Comparison of ENCODE assay signal across 8 mouse cellular contexts in genomic region chr8:71951436-71952161, GRCm38 (mm10). TPM values are rescaled to one million over a fixed set of nuclear protein-coding genes. Genes with fewer than 3 reads are reported as not detected.
DNase-seq lines count a peak whose midpoint lies in the region; ATAC-seq and TF ChIP-seq lines count a peak whose summit lies in the region.

No protein-coding gene starts in this region.

- 30% methylated on average over 14 of the region's 14 CpGs for WGBS in embryonic facial prominence, embryonic 15.5 days
- 23% methylated on average over 12 of the region's 14 CpGs for WGBS in intestine, postnatal 0 days
- WGBS in midbrain, embryonic 13.5 days = 40% methylated on average over 14 of the region's 14 CpGs

- H3K27ac ChIP-seq in MEL (ENCODE audit: control insufficient read depth, low read depth, low read length) = peak overlapping the region; percentile 86
- H3K27ac ChIP-seq in embryonic facial prominence, embryonic 15.5 days (replicated peaks) = no peak overlapping the region
- H3K27ac ChIP-seq in intestine, postnatal 0 days (ENCODE audit: low read depth, low read length) = peak overlapping the region; percentile 50
- H3K27ac ChIP-seq in midbrain, embryonic 13.5 days = peak overlapping the region; percentile 53; the same call in 1 of the 2 replicates

- H3K4me1 ChIP-seq in MEL (ENCODE audit: control insufficient read depth in 1 of 2, insufficient read depth in 2 of 2, low read length in 2 of 2) = peaks cover 7 to 25% of the 10 kb centered on the region in 2 experiments; a peak in 3 of 4 replicates
- H3K4me1 ChIP-seq in embryonic facial prominence, embryonic 15.5 days = peaks cover 15% of the 10 kb centered on the region; the same call in 1 of the 2 replicates
- no peaks in the 10 kb centered on the region; the same call in 1 of the 2 replicates for H3K4me1 ChIP-seq in intestine, postnatal 0 days (replicated peaks; ENCODE audit: control insufficient read depth, insufficient read depth, low read length)
- peaks cover 16% of the 10 kb centered on the region for H3K4me1 ChIP-seq in midbrain, embryonic 13.5 days (replicated peaks)

- peaks cover 6 to 25% of the 10 kb centered on the region in 2 experiments; a peak in 3 of 4 replicates for H3K36me3 ChIP-seq in MEL (ENCODE audit: control insufficient read depth in 1 of 2, insufficient read depth in 2 of 2, low read length in 2 of 2)
- peaks cover 9% of the 10 kb centered on the region for H3K36me3 ChIP-seq in embryonic facial prominence, embryonic 15.5 days
- H3K36me3 ChIP-seq in intestine, postnatal 0 days (ENCODE audit: control insufficient read depth, insufficient read depth) = no peaks in the 10 kb centered on the region
- peaks cover 14% of the 10 kb centered on the region for H3K36me3 ChIP-seq in midbrain, embryonic 13.5 days

- no peaks in the 10 kb centered on the region for H3K9me3 ChIP-seq in MEL (replicated peaks; ENCODE audit: insufficient read depth, low read length)
- 0 out of 2 replicates have a peak, but pooled peaks cover 14% of the 10 kb centered on the region for H3K9me3 ChIP-seq in embryonic facial prominence, embryonic 15.5 days (replicated peaks)
- H3K9me3 ChIP-seq in intestine, postnatal 0 days (ENCODE audit: control insufficient read depth) = 0 out of 2 replicates have a peak, but pooled peaks cover 3% of the 10 kb centered on the region
- peaks cover 10% of the 10 kb centered on the region; the same call in 1 of the 2 replicates for H3K9me3 ChIP-seq in midbrain, embryonic 13.5 days

- H3K79me2 ChIP-seq in MEL (ENCODE audit: control insufficient read depth, insufficient read depth, low read length, poor library complexity) = peaks cover 39% of the 10 kb centered on the region

- no peak for TF ChIP-seq RAD21 in MEL (IDR thresholded peaks at IDR 0.05; ENCODE audit: low read depth, low read length)

- TF ChIP-seq EP300 in MEL (IDR thresholded peaks at IDR 0.05; ENCODE audit: low read depth in 1 of 2, low read length in 2 of 2) = no peak

- no peak for ATAC-seq in embryonic facial prominence, embryonic 15.5 days (ENCODE audit: insufficient number of reproducible peaks, low FRiP score, low TSS enrichment, low read depth)
- no peak for ATAC-seq in intestine, postnatal 0 days
- ATAC-seq in midbrain, embryonic 13.5 days = no peak
- ATAC-seq in megakaryocyte progenitor cell, adult 5-6 weeks (replicated peaks; ENCODE audit: poor library complexity) = no peak

- TF ChIP-seq CTCF in MEL (IDR thresholded peaks at IDR 0.05 in 2 of 3, conservative IDR thresholded peaks at IDR 0.05 in 1 of 3; ENCODE audit: control insufficient read depth in 1 of 3, insufficient read depth in 1 of 3, low read depth in 2 of 3, low read length in 3 of 3, poor library complexity in 1 of 3, severe bottlenecking in 1 of 3) = no peak
- no peak for TF ChIP-seq CTCF in intestine, postnatal 0 days (IDR thresholded peaks at IDR 0.05; ENCODE audit: low read depth)

- TF ChIP-seq POLR2A in MEL (IDR thresholded peaks at IDR 0.05; ENCODE audit: control insufficient read depth in 1 of 2, insufficient read depth in 1 of 2, low read depth in 1 of 2, low read length in 2 of 2, poor library complexity in 1 of 2) = no peak

- peak overlapping the region; percentile 98 for H3K9ac ChIP-seq in MEL (ENCODE audit: control insufficient read depth, low read depth, low read length, poor library complexity, severe bottlenecking)
- H3K9ac ChIP-seq in embryonic facial prominence, embryonic 15.5 days = peak overlapping the region; percentile 54; the same call in 1 of the 2 replicates
- H3K9ac ChIP-seq in intestine, postnatal 0 days (ENCODE audit: low read depth, low read length) = peak overlapping the region; percentile 82
- H3K9ac ChIP-seq in midbrain, embryonic 13.5 days (replicated peaks) = peak overlapping the region; percentile 78

- no peaks in the 10 kb centered on the region for H3K27me3 ChIP-seq in MEL (ENCODE audit: control insufficient read depth in 1 of 2, insufficient read depth in 2 of 2, low read length in 2 of 2)
- no peaks in the 10 kb centered on the region for H3K27me3 ChIP-seq in embryonic facial prominence, embryonic 15.5 days
- 0 out of 2 replicates have a peak, but pooled peaks cover 4% of the 10 kb centered on the region for H3K27me3 ChIP-seq in intestine, postnatal 0 days (replicated peaks; ENCODE audit: control insufficient read depth, insufficient read depth, low read length)
- H3K27me3 ChIP-seq in midbrain, embryonic 13.5 days = no peaks in the 10 kb centered on the region

- DNase-seq in kidney, adult 18-20 months = peak; percentile 12
- DNase-seq in kidney, postnatal 25 days = no peak
- peak; percentile 43 for DNase-seq in MEL (ENCODE audit: low read depth, low spot score)
- no peak for DNase-seq in urinary bladder, postnatal 10 days (ENCODE audit: low spot score)

- H3K4me2 ChIP-seq in embryonic facial prominence, embryonic 15.5 days (replicated peaks) = peak overlapping the region; percentile 64
- H3K4me2 ChIP-seq in intestine, postnatal 0 days (replicated peaks; ENCODE audit: low read depth) = peak overlapping the region; percentile 67
- peak overlapping the region; percentile 55 for H3K4me2 ChIP-seq in midbrain, embryonic 13.5 days (replicated peaks)

- H3K4me3 ChIP-seq in MEL (ENCODE audit: control insufficient read depth in 1 of 2, insufficient read depth in 1 of 2, low read depth in 2 of 2, low read length in 2 of 2) = peak overlapping the region; percentile 86 to 100
- peak overlapping the region; percentile 83 for H3K4me3 ChIP-seq in embryonic facial prominence, embryonic 15.5 days (replicated peaks)
- peak overlapping the region; percentile 85 for H3K4me3 ChIP-seq in intestine, postnatal 0 days (ENCODE audit: low read depth, low read length)
- peak overlapping the region; percentile 72 for H3K4me3 ChIP-seq in midbrain, embryonic 13.5 days (replicated peaks)

TF ChIP-seq in MEL, 35 proteins besides CTCF, POLR2A, EP300 and RAD21:
- TF ChIP-seq USF1 (IDR thresholded peaks at IDR 0.05; ENCODE audit: low read depth, low read length) (no peak), TBP (IDR thresholded peaks at IDR 0.05; ENCODE audit: low read depth, low read length) (0 out of 2 replicates have a peak, but pooled peaks have one; percentile 26)

RNA-seq across cellular contexts. Expression of gene Zfp961, which starts 0.8 kb away (rescaled TPM):
- total RNA-seq in MEL (2012; rRNA removed) = 28.2 and 30.6 TPM in 2 replicates
- polyA plus RNA-seq in MEL (2012; ENCODE audit: insufficient read depth in 1 of 2, insufficient read length in 2 of 2, low read depth in 1 of 2, low replicate concordance in 2 of 2, missing spikeins in 1 of 2) = 10 to 100 TPM in 1 of 2 experiments, not detected in 1; 26.1 TPM
- polyA plus RNA-seq in embryonic facial prominence, embryonic 15.5 days (2015; fragmentation: Nextera tagmentation; extraction: Ambion mirVana) = 13.6 and 15.0 TPM in 2 replicates
- polyA plus RNA-seq in intestine, postnatal 0 days (2015; fragmentation: Nextera tagmentation; extraction: Ambion mirVana) = 18.8 and 19.2 TPM in 2 replicates
- polyA plus RNA-seq in midbrain, embryonic 13.5 days (2015; fragmentation: Nextera tagmentation; extraction: Ambion mirVana) = 16.5 and 18.8 TPM in 2 replicates
- 38.2 and 39.2 TPM in 2 replicates for total RNA-seq in megakaryocyte progenitor cell, adult 5-6 weeks (2015)
- total RNA-seq in megakaryocyte progenitor cell, adult 5-6 weeks (2017) = 16.1 and 27.8 TPM in 2 replicates

RNA-seq across cellular contexts. Expression of gene Zfp617, which starts 43.2 kb away (rescaled TPM):
- 12.6 and 14.6 TPM in 2 replicates for total RNA-seq in MEL (2012; rRNA removed)
- 10 to 100 TPM in 1 of 2 experiments, not detected in 1; 11.0 TPM for polyA plus RNA-seq in MEL (2012; ENCODE audit: insufficient read depth in 1 of 2, insufficient read length in 2 of 2, low read depth in 1 of 2, low replicate concordance in 2 of 2, missing spikeins in 1 of 2)
- polyA plus RNA-seq in embryonic facial prominence, embryonic 15.5 days (2015; fragmentation: Nextera tagmentation; extraction: Ambion mirVana) = 22.1 and 23.1 TPM in 2 replicates
- 9.3 and 12.8 TPM in 2 replicates for polyA plus RNA-seq in intestine, postnatal 0 days (2015; fragmentation: Nextera tagmentation; extraction: Ambion mirVana)
- 39.1 and 42.0 TPM in 2 replicates for polyA plus RNA-seq in midbrain, embryonic 13.5 days (2015; fragmentation: Nextera tagmentation; extraction: Ambion mirVana)
- total RNA-seq in megakaryocyte progenitor cell, adult 5-6 weeks (2015) = 19.6 and 21.4 TPM in 2 replicates
- 9.7 and 12.6 TPM in 2 replicates for total RNA-seq in megakaryocyte progenitor cell, adult 5-6 weeks (2017)

RNA-seq across cellular contexts. Expression of gene Zfp882, which starts 43.2 kb away (rescaled TPM):
- 12.4 and 13.4 TPM in 2 replicates for total RNA-seq in MEL (2012; rRNA removed)
- 10 to 100 TPM in 1 of 2 experiments, not detected in 1; 16.1 TPM for polyA plus RNA-seq in MEL (2012; ENCODE audit: insufficient read depth in 1 of 2, insufficient read length in 2 of 2, low read depth in 1 of 2, low replicate concordance in 2 of 2, missing spikeins in 1 of 2)
- polyA plus RNA-seq in embryonic facial prominence, embryonic 15.5 days (2015; fragmentation: Nextera tagmentation; extraction: Ambion mirVana) = 6.3 and 7.0 TPM in 2 replicates
- 1.2 and 1.4 TPM in 2 replicates for polyA plus RNA-seq in intestine, postnatal 0 days (2015; fragmentation: Nextera tagmentation; extraction: Ambion mirVana)
- polyA plus RNA-seq in midbrain, embryonic 13.5 days (2015; fragmentation: Nextera tagmentation; extraction: Ambion mirVana) = 19.8 and 21.4 TPM in 2 replicates
- total RNA-seq in megakaryocyte progenitor cell, adult 5-6 weeks (2015) = 3.9 and 5.9 TPM in 2 replicates
- 5.2 and 7.0 TPM in 2 replicates for total RNA-seq in megakaryocyte progenitor cell, adult 5-6 weeks (2017)

RNA-seq across cellular contexts. Expression of gene Cyp4f18, which starts 57.8 kb away (rescaled TPM):
- 0.08 TPM in 1 of 2 replicates, not detected in the other for total RNA-seq in MEL (2012; rRNA removed)
- polyA plus RNA-seq in MEL (2012; ENCODE audit: insufficient read depth in 1 of 2, insufficient read length in 2 of 2, low read depth in 1 of 2, low replicate concordance in 2 of 2, missing spikeins in 1 of 2) = not detected
- 1.3 and 1.5 TPM in 2 replicates for polyA plus RNA-seq in embryonic facial prominence, embryonic 15.5 days (2015; fragmentation: Nextera tagmentation; extraction: Ambion mirVana)
- polyA plus RNA-seq in intestine, postnatal 0 days (2015; fragmentation: Nextera tagmentation; extraction: Ambion mirVana) = 2.7 and 4.2 TPM in 2 replicates
- 0.35 and 0.92 TPM in 2 replicates for polyA plus RNA-seq in midbrain, embryonic 13.5 days (2015; fragmentation: Nextera tagmentation; extraction: Ambion mirVana)
- total RNA-seq in megakaryocyte progenitor cell, adult 5-6 weeks (2015) = 6.5 and 10.8 TPM in 2 replicates
- total RNA-seq in megakaryocyte progenitor cell, adult 5-6 weeks (2017) = 2.0 and 5.6 TPM in 2 replicates

Comparison
In these comparisons a context has a peak if more than half of its experiments do, and no peak if none do; other contexts are left out.
1. DNase-seq: peak in kidney, adult 18-20 months (single experiment) and MEL (single experiment); none in kidney, postnatal 25 days (0 of 2) and urinary bladder, postnatal 10 days (single experiment).
2. Peak in every context shown above with its lines, with median percentiles within 50 percentile points of each other: H3K4me3 ChIP-seq, H3K9ac ChIP-seq and H3K4me2 ChIP-seq.